Mouse (Mus musculus): Measurements from ENCODE around the gene Bbs9.
"Not testable (repeated sequence)": the region's sequence is repeated elsewhere in the genome, so short reads cannot be mapped to it uniquely, and the experiment has no call there.

Bbs9 gene

GRCm38 (mm10) chr9:22848800-22849199 lies 373.3 kb downstream of the Bbs9 start:
- DNase-seq (ENCODE audit: extremely low spot score) = no peak

DNA sequence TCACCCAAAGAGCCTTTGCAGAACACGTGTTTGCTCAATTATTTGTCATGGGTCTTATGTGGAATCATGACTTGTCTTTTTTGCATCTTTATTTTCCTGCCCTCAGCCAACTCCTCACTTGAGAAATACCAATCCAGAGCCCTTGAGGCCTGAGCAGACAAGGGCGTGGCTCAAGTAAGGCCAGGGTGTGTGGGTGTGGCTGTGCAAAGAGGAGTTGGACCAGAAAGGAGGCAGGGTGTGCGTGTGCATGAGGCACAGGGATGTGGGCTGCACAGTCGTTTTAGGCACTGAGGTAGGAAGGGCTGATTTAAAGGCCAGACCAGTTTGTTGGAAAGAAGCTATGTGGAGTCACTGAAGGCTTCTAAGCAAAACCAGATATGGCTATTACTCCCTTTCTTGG lies 373.7 kb downstream of the Bbs9 start:
- DNase-seq (ENCODE audit: extremely low spot score) = no peak

DNA sequence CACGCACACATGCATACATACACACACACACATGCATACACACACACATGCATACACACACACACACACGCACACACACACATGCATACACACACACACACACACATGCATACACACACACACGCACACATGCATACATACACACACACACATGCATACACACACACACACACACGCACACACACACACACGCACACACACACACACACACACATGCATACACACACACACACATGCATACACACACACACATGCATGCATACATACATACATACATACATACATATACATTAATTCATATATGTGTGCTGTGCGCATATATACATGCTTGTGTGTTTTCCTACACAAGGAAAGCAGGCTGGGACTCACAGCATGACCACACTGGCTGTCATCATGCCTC lies 393.6 kb downstream of the Bbs9 start:
- not testable (repeated sequence) for DNase-seq (ENCODE audit: extremely low spot score)

DNA sequence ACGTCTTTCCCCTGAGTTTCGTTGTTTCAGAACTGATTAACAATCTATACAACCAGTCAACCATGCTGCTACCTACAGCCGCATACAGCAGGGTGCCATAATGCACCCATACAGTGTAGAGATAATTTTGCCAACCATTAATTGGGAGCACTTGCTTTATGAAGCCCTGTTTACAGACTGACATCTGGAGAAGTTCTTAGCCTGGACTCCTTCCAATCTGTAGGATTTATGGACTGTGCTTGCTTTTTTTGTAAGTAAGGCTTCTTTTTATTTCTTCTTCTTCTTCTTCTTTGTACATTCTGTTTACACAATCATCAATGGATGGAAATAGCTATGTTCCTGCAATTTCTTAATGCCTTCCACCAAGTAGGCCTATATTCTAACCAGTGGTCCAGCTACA lies 395.1 kb downstream of the Bbs9 start:
- no peak for DNase-seq (ENCODE audit: extremely low spot score)

DNA sequence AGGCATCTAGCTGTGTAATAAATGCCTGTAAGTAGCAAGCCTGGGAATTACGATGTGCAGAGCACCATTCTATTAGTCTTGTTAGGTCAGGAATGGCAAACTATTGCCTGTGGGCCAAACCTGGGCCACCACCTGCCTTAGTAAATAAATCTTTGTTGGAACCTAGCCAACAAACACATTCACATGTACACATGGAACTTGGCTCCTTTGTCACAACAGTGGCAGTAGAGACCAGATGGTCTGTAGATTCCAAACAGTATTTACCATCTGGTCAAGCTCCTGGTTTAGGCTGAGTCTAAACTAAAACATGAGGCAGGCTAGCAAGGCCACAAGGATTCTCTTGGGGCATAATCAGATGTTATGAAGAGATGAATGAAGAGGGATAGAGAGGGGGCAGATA lies 399.7 kb downstream of the Bbs9 start:
- no peak for DNase-seq (ENCODE audit: extremely low spot score)

GRCm38 (mm10) chr9:22879266-22879665 lies 403.8 kb downstream of the Bbs9 start:
- no peak for DNase-seq (ENCODE audit: extremely low spot score)

DNA sequence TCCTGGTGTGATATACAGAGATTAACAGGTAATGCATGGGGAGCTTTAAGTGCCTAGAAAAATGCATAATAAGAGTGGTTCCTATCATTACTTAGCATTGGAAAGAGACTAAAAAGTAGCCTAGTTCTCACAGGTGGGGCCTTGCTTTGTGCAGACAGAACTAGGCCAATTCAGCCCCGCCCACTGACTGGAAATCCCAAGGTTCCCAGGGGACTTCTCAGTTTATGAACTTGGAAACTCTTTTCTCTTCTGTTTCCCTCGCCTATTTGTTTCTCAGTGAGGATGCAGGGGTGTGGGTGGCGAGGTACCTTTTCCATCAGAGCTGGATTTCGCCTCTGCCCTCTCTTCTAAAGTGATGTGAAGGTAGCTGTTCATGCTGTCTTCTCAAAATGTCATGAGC lies 410.8 kb downstream of the Bbs9 start:
- DNase-seq (ENCODE audit: extremely low spot score) = no peak

DNA sequence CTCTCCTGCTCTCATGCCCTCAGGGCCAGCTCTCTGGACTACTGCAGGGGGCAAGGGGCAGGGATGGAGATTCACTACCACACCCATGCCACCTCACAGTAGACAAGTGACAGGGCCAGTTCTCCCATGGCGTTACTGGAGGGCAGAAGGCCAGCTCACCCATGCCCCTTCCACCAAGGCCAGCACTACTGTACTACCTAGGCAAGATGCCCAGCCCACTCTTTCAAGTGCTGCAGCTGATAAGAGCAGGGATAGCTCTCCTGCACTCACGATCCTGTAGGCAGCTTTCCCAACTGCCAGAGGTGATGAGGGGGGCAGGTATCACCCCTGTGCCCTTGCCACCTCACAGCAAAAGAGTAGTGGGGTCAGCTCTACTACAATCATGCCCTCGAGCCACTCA lies 429.9 kb downstream of the Bbs9 start:
- no peak for DNase-seq (ENCODE audit: extremely low spot score)

DNA sequence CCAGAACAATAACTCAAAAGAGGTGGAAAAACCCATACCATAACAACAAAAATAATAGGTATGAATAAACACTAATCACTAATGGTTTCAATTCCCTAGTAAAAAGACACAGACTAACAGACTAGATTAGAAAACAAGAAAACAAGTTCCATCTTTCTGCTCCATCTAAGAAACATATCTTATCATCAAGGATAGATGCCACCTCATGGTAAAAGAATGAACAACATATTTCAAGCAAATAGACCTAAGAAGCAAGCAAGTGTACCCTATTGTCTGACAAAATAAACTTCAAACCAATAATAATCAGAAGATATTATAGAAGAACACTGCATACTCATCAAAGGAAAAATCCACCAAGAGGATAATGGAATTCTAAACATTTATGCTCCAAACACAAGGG lies 441.3 kb downstream of the Bbs9 start:
- DNase-seq (ENCODE audit: extremely low spot score) = no peak

DNA sequence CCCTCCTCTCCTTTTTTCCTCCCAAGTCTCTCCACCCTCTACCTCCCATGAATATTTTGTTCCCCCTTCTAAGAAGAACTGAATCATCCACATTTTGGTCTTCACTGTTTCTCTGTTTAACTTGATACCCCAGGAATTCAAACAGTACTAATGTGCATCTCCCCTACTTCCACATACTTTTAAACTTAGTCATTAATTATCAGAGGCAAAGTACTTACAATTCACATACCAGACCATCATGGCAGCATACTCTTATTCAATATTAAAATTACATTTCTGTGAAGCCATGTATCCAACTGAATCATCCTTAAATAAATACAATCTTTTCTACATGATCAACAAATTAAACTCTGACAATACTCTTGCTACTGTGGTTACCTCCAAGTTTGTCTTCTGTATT lies 460.1 kb downstream of the Bbs9 start:
- no peak for DNase-seq (ENCODE audit: extremely low spot score)
